Mouse (Mus musculus) lung, adult 2 months (tissue): ENCODE results near the gene C2cd3. TPM values are rescaled to one million over a fixed set of nuclear protein-coding genes. Genes with fewer than 3 reads are reported as not detected.

Source experiments
- DNase-seq: peaks from one replicate; pipeline ENCODE4 v3.0.0; 2022
- H3K4me1 ChIP-seq: fragments of 200-500 bp; 2 replicates; pipeline ENCODE4 v1.6.1; 2011; ENCODE audit warnings: low read length; ENCODE audit not compliant: control insufficient read depth, insufficient read depth
- H3K4me3 ChIP-seq: fragments of 200-500 bp; replicated peaks from 2 replicates; pipeline ENCODE3; 2011; ENCODE audit warnings: low read depth, mild to moderate bottlenecking, control low read depth, low read length; ENCODE audit errors: extremely low read depth
- CTCF ChIP-seq: fragments of 200-500 bp; IDR thresholded peaks from 2 replicates; pipeline ENCODE4 v1.5.1; 2011; ENCODE audit warnings: mild to moderate bottlenecking, low read length, control low read depth; ENCODE audit not compliant: insufficient read depth
- POLR2A ChIP-seq: fragments of 200-500 bp; IDR thresholded peaks from 2 replicates; pipeline ENCODE4 v1.6.1; 2011; ENCODE audit warnings: low read depth, mild to moderate bottlenecking, control low read depth, low read length, borderline replicate concordance; ENCODE audit errors: extremely low read depth
- whole genome bisulfite sequencing: fragments of 180-500 bp; shearing (Covaris S2); methylation state at CpG from one replicate; pipeline ENCODE4 v1.1.7; 2018; 5-methylcytosine and 5-hydroxymethylcytosine counted together
- polyA plus RNA-seq: library from polyadenylated mRNA; depleted of rRNA; stranded (reverse); fragments of >200 nt; gene quantifications from 2 replicates; pipeline ENCODE4 v1.2.3, GENCODE M21; 2012

C2cd3 gene
- polyA plus RNA-seq, 1 experiment = 16.6 TPM

- 80% methylated on average over 11 of the region's 11 CpGs for WGBS
- TF ChIP-seq POLR2A (no peak), CTCF (no peak)
- H3K4me1 ChIP-seq = peaks cover 23% of the 10 kb centered on the region
- H3K4me3 ChIP-seq = no peak overlapping the region
- no peak for DNase-seq
Observed at GRCm38 (mm10) chr7:100466781-100467510, 94.9 kb downstream of the C2cd3 start.

GRCm38 (mm10) chr7:100468761-100469160 lies 96.7 kb downstream of the C2cd3 start:
- Histone ChIP-seq H3K4me1 (peaks cover 14% of the 10 kb centered on the region; the same call in 1 of the 2 replicates), H3K4me3 (no peak overlapping the region)
- TF ChIP-seq CTCF = no peak
- no peak for DNase-seq
- 90% methylated on average over 6 of the region's 6 CpGs for WGBS

- no peak for DNase-seq
- TF ChIP-seq POLR2A (no peak), CTCF (no peak)
- 100% methylated on average over 1 of the region's 1 CpGs for WGBS
- no peak overlapping the region for H3K4me3 ChIP-seq
- H3K4me1 ChIP-seq = peaks cover 11% of the 10 kb centered on the region; the same call in 1 of the 2 replicates
Observed at GRCm38 (mm10) chr7:100469502-100469901, 97.5 kb downstream of the C2cd3 start.

DNA sequence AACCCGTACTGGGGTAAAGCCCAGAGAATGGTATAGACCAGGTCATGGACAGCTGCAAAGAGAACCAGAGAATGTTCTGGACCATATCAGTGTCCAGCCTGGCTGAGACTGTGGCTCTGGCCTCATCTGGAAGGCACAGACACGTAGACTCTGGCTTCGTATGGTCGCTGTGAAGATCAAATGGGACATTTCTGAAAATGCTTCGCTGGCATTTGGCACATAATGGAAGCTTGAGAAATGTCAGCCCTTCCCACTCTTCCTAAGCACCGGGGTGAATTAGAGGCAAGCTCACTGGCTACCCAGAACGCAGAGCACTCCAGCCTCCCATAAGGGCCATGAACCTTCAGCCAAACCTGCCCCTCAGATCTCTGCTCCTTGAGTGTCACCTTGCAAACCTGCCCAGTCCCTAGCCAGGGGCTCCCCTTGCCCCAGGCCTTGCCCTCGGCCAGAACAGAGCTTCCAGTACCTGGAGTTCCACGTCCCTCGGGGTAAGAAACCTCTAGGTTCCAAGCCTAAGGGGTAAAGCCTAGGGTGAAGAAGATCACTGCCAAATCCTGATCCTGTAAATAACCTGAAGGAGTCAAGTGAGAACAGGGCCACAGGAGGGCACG lies 98.9 kb downstream of the C2cd3 start:
- no peak for DNase-seq
- TF ChIP-seq CTCF (no peak), POLR2A (no peak)
- WGBS = 89% methylated on average over 11 of the region's 11 CpGs
- peaks cover 5% of the 10 kb centered on the region; the same call in 1 of the 2 replicates for H3K4me1 ChIP-seq
- no peak overlapping the region for H3K4me3 ChIP-seq

GRCm38 (mm10) chr7:100471407-100471797 lies 99.4 kb downstream of the C2cd3 start:
- TF ChIP-seq CTCF (no peak), POLR2A (no peak)
- DNase-seq = no peak
- H3K4me1 ChIP-seq = peaks cover 5% of the 10 kb centered on the region; the same call in 1 of the 2 replicates
- no peak overlapping the region for H3K4me3 ChIP-seq
- 91% methylated on average over 1 of the region's 1 CpGs for WGBS

GRCm38 (mm10) chr7:100472777-100473176 lies 100.7 kb downstream of the C2cd3 start, which contains the start of gene Ucp3:
Ucp3 (plus strand) TSS chr7:100472990.
- H3K4me3 ChIP-seq = no peak within 1 kb of the TSS
- H3K4me1 ChIP-seq = peaks cover 5% of the 10 kb centered on the region; the same call in 1 of the 2 replicates
- WGBS = 87% methylated on average over 6 of the region's 6 CpGs
- no peak for DNase-seq
- TF ChIP-seq CTCF = no peak
- no peak for TF ChIP-seq POLR2A

DNA sequence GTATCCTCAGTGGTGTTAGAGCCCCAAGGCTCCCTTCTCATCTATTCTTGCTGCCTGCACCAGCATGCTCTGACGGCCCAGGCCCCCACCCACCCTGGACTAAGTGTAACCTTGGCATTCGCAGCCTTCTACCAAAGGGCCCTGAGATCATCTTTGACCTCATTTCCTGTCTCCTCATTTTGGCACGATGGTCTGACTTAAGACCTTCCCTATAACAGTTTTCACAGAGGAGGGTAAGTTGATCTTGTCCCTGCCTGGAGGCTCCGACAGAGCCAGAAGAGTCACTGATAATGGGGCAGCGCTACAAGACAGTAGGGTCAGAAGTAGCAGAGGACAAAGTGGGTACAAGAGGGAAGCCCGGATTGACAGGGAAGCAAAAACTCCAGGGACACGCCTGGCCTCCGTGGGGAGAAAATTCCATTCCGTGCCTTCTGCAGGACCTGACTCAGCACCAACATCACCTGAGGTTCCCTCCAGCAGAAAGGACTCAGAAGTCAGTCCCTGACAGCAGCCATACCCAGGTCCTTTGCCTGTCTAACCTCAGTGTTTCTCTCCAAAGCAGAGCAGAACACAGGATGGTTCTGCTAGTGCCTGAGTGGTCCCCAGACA lies 101.9 kb downstream of the C2cd3 start:
- peaks cover 5% of the 10 kb centered on the region; the same call in 1 of the 2 replicates for H3K4me1 ChIP-seq
- WGBS = 63% methylated on average over 9 of the region's 9 CpGs
- TF ChIP-seq POLR2A (no peak), CTCF (no peak)
- no peak overlapping the region for H3K4me3 ChIP-seq
- DNase-seq = no peak

DNA sequence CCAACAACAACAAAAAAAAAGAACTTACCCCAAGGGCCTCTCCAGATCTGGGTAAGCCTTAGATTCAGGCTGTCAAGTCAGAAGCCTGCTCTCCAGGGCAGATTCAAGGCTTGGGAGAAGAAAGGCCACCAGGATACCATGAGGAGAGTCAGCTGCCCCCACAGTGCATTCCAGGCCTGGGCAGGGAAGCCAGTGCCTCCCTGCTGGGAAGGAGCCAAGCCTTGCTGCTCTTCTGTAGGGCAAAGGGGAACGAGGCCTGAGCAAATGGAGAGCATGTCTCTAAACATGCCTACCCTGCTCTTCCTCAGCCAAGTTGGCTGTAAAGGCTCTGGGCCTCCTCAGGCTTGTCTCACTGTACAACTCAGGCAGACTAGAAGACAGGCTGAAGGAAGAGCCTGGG lies 102.6 kb downstream of the C2cd3 start:
- H3K4me3 ChIP-seq = no peak overlapping the region
- DNase-seq = no peak
- no peak for TF ChIP-seq CTCF
- TF ChIP-seq POLR2A = no peak
- peaks cover 5% of the 10 kb centered on the region; the same call in 1 of the 2 replicates for H3K4me1 ChIP-seq
- 25% methylated on average over 1 of the region's 1 CpGs for WGBS

DNA sequence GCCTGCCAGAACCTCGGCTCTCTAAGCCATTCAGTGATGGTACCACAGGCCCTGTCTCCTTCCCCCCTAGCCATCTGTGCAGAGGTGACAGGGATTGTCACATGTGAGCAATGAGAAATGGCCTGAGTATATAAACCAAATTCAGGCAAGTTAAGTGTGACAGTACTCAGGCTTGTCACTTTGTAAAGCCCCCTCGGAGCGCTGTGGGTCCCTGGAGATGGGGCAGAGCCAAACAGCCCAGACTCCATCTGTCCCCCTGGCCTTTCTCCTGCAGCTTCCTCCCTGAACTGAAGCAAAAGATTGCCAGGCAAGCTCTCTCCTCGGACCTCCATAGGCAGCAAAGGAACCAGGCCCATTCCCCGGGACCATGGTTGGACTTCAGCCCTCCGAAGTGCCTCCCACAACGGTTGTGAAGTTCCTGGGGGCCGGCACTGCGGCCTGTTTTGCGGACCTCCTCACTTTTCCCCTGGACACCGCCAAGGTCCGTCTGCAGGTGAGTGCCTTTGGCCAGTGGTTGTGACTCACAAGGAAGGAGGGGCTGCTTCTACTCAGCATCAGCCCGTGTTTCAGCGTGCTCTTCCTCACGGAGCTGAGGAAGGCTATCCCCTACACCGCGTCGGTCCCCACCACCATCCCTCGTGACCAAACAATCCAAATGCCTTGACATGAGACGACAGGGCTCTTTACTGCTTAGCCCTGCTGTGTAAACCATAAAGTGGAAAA lies 107.2 kb downstream of the C2cd3 start:
- no peak for DNase-seq
- 74% methylated on average over 20 of the region's 20 CpGs for WGBS
- Histone ChIP-seq H3K4me3 (no peak overlapping the region), H3K4me1 (peaks cover 5% of the 10 kb centered on the region; the same call in 1 of the 2 replicates)
- TF ChIP-seq CTCF (no peak), POLR2A (no peak)
